Mouse (Mus musculus): ENCODE measurements around the gene Asic1. TPM values are rescaled to one million over a fixed set of nuclear protein-coding genes. Genes with fewer than 3 reads are reported as not detected.
A peak's percentile ranks its signal among the peaks of the same experiment; 100 is the strongest.

The Asic1 gene
- total and polyA plus RNA-seq, 3 experiments: 0.08 to 1.0 TPM; not detected in 1

GRCm38 (mm10) chr15:99691976-99692375 lies 21.8 kb downstream of the Asic1 start:
- Histone ChIP-seq H3K4me1 (ENCODE audit: control insufficient read depth in 1 of 2, insufficient read depth in 2 of 2, low read length in 2 of 2) (no peaks in the 10 kb centered on the region), H3K9me3 (replicated peaks; ENCODE audit: insufficient read depth, low read length) (no peaks in the 10 kb centered on the region), H3K4me3 (ENCODE audit: control insufficient read depth in 1 of 2, insufficient read depth in 1 of 2, low read depth in 2 of 2, low read length in 2 of 2) (no peak overlapping the region), H3K36me3 (ENCODE audit: control insufficient read depth in 1 of 2, insufficient read depth in 2 of 2, low read length in 2 of 2) (no peaks in the 10 kb centered on the region), H3K79me2 (ENCODE audit: control insufficient read depth, insufficient read depth, low read length, poor library complexity) (no peaks in the 10 kb centered on the region), H3K9ac (ENCODE audit: control insufficient read depth, low read depth, low read length, poor library complexity, severe bottlenecking) (no peak overlapping the region), H3K27me3 (ENCODE audit: control insufficient read depth in 1 of 2, insufficient read depth in 2 of 2, low read length in 2 of 2) (peaks cover 12 to 18% of the 10 kb centered on the region in 2 experiments), H3K27ac (ENCODE audit: control insufficient read depth, low read depth, low read length) (no peak overlapping the region)
- TF ChIP-seq MAFK (IDR thresholded peaks at IDR 0.05; ENCODE audit: borderline replicate concordance, low read depth, low read length) (no peak), SIN3A (IDR thresholded peaks at IDR 0.05; ENCODE audit: low read length) (no peak), MYC (IDR thresholded peaks at IDR 0.05; ENCODE audit: low read depth, low read length) (no peak)
- no peak for DNase-seq (ENCODE audit: low read depth, low spot score)

- Histone ChIP-seq H3K4me1 (ENCODE audit: control insufficient read depth in 1 of 2, insufficient read depth in 2 of 2, low read length in 2 of 2) (peaks cover 0 to 22% of the 10 kb centered on the region in 2 experiments; a peak in 2 of 4 replicates), H3K79me2 (ENCODE audit: control insufficient read depth, insufficient read depth, low read length, poor library complexity) (peaks cover 4% of the 10 kb centered on the region; the same call in 1 of the 2 replicates), H3K9ac (ENCODE audit: control insufficient read depth, low read depth, low read length, poor library complexity, severe bottlenecking) (no peak overlapping the region), H3K9me3 (replicated peaks; ENCODE audit: insufficient read depth, low read length) (no peaks in the 10 kb centered on the region), H3K36me3 (ENCODE audit: control insufficient read depth in 1 of 2, insufficient read depth in 2 of 2, low read length in 2 of 2) (peaks cover 0 to 10% of the 10 kb centered on the region in 2 experiments; a peak in 1 of 4 replicates), H3K27me3 (ENCODE audit: control insufficient read depth in 1 of 2, insufficient read depth in 2 of 2, low read length in 2 of 2) (peaks cover 11 to 12% of the 10 kb centered on the region in 2 experiments; a peak in 3 of 4 replicates), H3K27ac (ENCODE audit: control insufficient read depth, low read depth, low read length) (no peak overlapping the region), H3K4me3 (ENCODE audit: control insufficient read depth in 1 of 2, insufficient read depth in 1 of 2, low read depth in 2 of 2, low read length in 2 of 2) (no peak overlapping the region)
- DNase-seq (ENCODE audit: low read depth, low spot score): peak; percentile 21
- TF ChIP-seq NRF1 (IDR thresholded peaks at IDR 0.05; ENCODE audit: insufficient read depth, low read depth, low read length, poor library complexity, severe bottlenecking): no peak
- no peak for TF ChIP-seq MXI1 (IDR thresholded peaks at IDR 0.05; ENCODE audit: low read depth, low read length)
- TF ChIP-seq MAZ (IDR thresholded peaks at IDR 0.05; ENCODE audit: low read depth, low read length): no peak
- TF ChIP-seq SIN3A (IDR thresholded peaks at IDR 0.05; ENCODE audit: low read length): no peak
- no peak for TF ChIP-seq USF2 (IDR thresholded peaks at IDR 0.05; ENCODE audit: borderline replicate concordance in 1 of 2, insufficient read depth in 1 of 2, low read depth in 1 of 2, low read length in 2 of 2)
Observed at GRCm38 (mm10) chr15:99697309-99697708, 27.1 kb downstream of the Asic1 start.

GRCm38 (mm10) chr15:99698533-99699085 lies 28.4 kb downstream of the Asic1 start:
- Histone ChIP-seq H3K79me2 (ENCODE audit: control insufficient read depth, insufficient read depth, low read length, poor library complexity) (peaks cover 4% of the 10 kb centered on the region; the same call in 1 of the 2 replicates), H3K9ac (ENCODE audit: control insufficient read depth, low read depth, low read length, poor library complexity, severe bottlenecking) (no peak overlapping the region; the same call in 1 of the 2 replicates), H3K27ac (ENCODE audit: control insufficient read depth, low read depth, low read length) (no peak overlapping the region), H3K9me3 (replicated peaks; ENCODE audit: insufficient read depth, low read length) (no peaks in the 10 kb centered on the region), H3K4me3 (ENCODE audit: control insufficient read depth in 1 of 2, insufficient read depth in 1 of 2, low read depth in 2 of 2, low read length in 2 of 2) (peak overlapping the region in 1 of 2 experiments; percentile 16; a peak in 1 of 4 replicates), H3K27me3 (ENCODE audit: control insufficient read depth in 1 of 2, insufficient read depth in 2 of 2, low read length in 2 of 2) (peaks cover 7 to 10% of the 10 kb centered on the region in 2 experiments; a peak in 3 of 4 replicates), H3K36me3 (ENCODE audit: control insufficient read depth in 1 of 2, insufficient read depth in 2 of 2, low read length in 2 of 2) (peaks cover 0 to 10% of the 10 kb centered on the region in 2 experiments; a peak in 1 of 4 replicates), H3K4me1 (ENCODE audit: control insufficient read depth in 1 of 2, insufficient read depth in 2 of 2, low read length in 2 of 2) (peaks cover 0 to 22% of the 10 kb centered on the region in 2 experiments; a peak in 3 of 4 replicates)
- TF ChIP-seq BHLHE40 (IDR thresholded peaks at IDR 0.05; ENCODE audit: borderline replicate concordance, low read depth, low read length) (peak; percentile 96), GATA1 (IDR thresholded peaks at IDR 0.05; ENCODE audit: low read depth, low read length) (no peak), MXI1 (IDR thresholded peaks at IDR 0.05; ENCODE audit: low read depth, low read length) (0 out of 2 replicates have a peak, but pooled peaks have one; percentile 40), SIN3A (IDR thresholded peaks at IDR 0.05; ENCODE audit: low read length) (peak; percentile 36; the same call in 1 of the 2 replicates), MAX (IDR thresholded peaks at IDR 0.05; ENCODE audit: low read length) (peak; percentile 72), POLR2A (IDR thresholded peaks at IDR 0.05; ENCODE audit: control insufficient read depth in 1 of 2, insufficient read depth in 1 of 2, low read depth in 1 of 2, low read length in 2 of 2, poor library complexity in 1 of 2) (0 out of 4 replicates have a peak, but pooled peaks of 1 of the 2 experiments have one; percentile 16), USF1 (IDR thresholded peaks at IDR 0.05; ENCODE audit: low read depth, low read length) (peak; percentile 91), ETS1 (IDR thresholded peaks at IDR 0.05; ENCODE audit: low read depth, low read length) (peak; percentile 29; the same call in 1 of the 2 replicates), POLR2AphosphoS5 (IDR thresholded peaks at IDR 0.05; ENCODE audit: borderline replicate concordance, low read depth, low read length) (no peak), CHD1 (IDR thresholded peaks at IDR 0.05; ENCODE audit: low read depth, low read length) (no peak), USF2 (IDR thresholded peaks at IDR 0.05; ENCODE audit: borderline replicate concordance in 1 of 2, insufficient read depth in 1 of 2, low read depth in 1 of 2, low read length in 2 of 2) (peak in 1 of 2 experiments; percentile 62; a peak in 1 of 4 replicates), EP300 (IDR thresholded peaks at IDR 0.05; ENCODE audit: low read depth in 1 of 2, low read length in 2 of 2) (peak in 1 of 2 experiments; percentile 11; a peak in 1 of 4 replicates), GABPA (IDR thresholded peaks at IDR 0.05; ENCODE audit: low read depth, low read length) (no peak)
- peak; percentile 55 for DNase-seq (ENCODE audit: low read depth, low spot score)

Measured in MEL (cell line).